Mouse (Mus musculus) intestine, embryonic 16.5 days (tissue): ENCODE measurements around the gene Brpf1. TPM values are rescaled to one million over a fixed set of nuclear protein-coding genes. Genes with fewer than 3 reads are reported as not detected.

Experiments
- polyA plus RNA-seq: library from polyadenylated mRNA; unstranded; fragments of >200 nt; fragmentation: Nextera tagmentation; extraction: Ambion mirVana; gene quantifications from 2 replicates; pipeline ENCODE4 v1.2.1, GENCODE M21; 2015

The Brpf1 gene
- polyA plus RNA-seq, 1 experiment from 2014 or later: 11.6 TPM

Other genes starting within 250 kb of the Brpf1 start
- gene Setd5, start 229.8 kb upstream of the Brpf1 start, polyA plus RNA-seq: 58.5 and 61.2 TPM in 2 replicates
- gene Lhfpl4, start 111.8 kb upstream of the Brpf1 start, polyA plus RNA-seq: 1.2 and 1.5 TPM in 2 replicates
- gene Mtmr14, start 69.3 kb upstream of the Brpf1 start, polyA plus RNA-seq: 28.8 and 32.3 TPM in 2 replicates
- 0.02 TPM in 1 of 2 replicates, not detected in the other for gene Cpne9, start 24.8 kb upstream of the Brpf1 start, polyA plus RNA-seq
- gene Ogg1, start 19.8 kb downstream of the Brpf1 start, polyA plus RNA-seq: 10.7 and 10.9 TPM in 2 replicates
- gene Camk1, start 36.8 kb downstream of the Brpf1 start, polyA plus RNA-seq: 66.4 and 66.8 TPM in 2 replicates
- 44.4 and 45.1 TPM in 2 replicates for gene Tada3, start 70.7 kb downstream of the Brpf1 start, polyA plus RNA-seq
- 449 and 456 TPM in 2 replicates for gene Arpc4, start 71.0 kb downstream of the Brpf1 start, polyA plus RNA-seq
- 3.0 and 3.3 TPM in 2 replicates for gene Ttll3, start 82.1 kb downstream of the Brpf1 start, polyA plus RNA-seq
- 32.4 and 35.5 TPM in 2 replicates for gene Rpusd3, start 112.2 kb downstream of the Brpf1 start, polyA plus RNA-seq
- 24.4 and 35.0 TPM in 2 replicates for gene Cidec, start 128.6 kb downstream of the Brpf1 start, polyA plus RNA-seq
- 82.6 and 89.7 TPM in 2 replicates for gene Jagn1, start 135.4 kb downstream of the Brpf1 start, polyA plus RNA-seq
- 7.7 and 9.5 TPM in 2 replicates for gene Il17re, start 151.3 kb downstream of the Brpf1 start, polyA plus RNA-seq
- gene Il17rc, start 164.3 kb downstream of the Brpf1 start, polyA plus RNA-seq: 34.6 and 38.0 TPM in 2 replicates
- gene Creld1, start 176.2 kb downstream of the Brpf1 start, polyA plus RNA-seq: 20.6 and 22.9 TPM in 2 replicates
- 0.22 and 0.42 TPM in 2 replicates for gene Prrt3, start 194.8 kb downstream of the Brpf1 start, polyA plus RNA-seq
- 93.1 and 94.5 TPM in 2 replicates for gene Emc3, start 224.5 kb downstream of the Brpf1 start, polyA plus RNA-seq
- 5.5 and 7.0 TPM in 2 replicates for gene Fancd2, start 224.5 kb downstream of the Brpf1 start, polyA plus RNA-seq